Mouse (Mus musculus): ENCODE results near the gene Trip6. TPM values are rescaled to one million over a fixed set of nuclear protein-coding genes. Genes with fewer than 3 reads are reported as not detected.

Trip6 gene
- polyA plus RNA-seq (2012; fragmentation: generic; extraction: Trizol), result 10 to 100 TPM; 88.5 to 94.3 TPM

GRCm38 (mm10) chr5:137314193-137315083, at the start of gene Trip6:
Gene Trip6, minus strand, starts transcription at chr5:137314404.

DNA sequence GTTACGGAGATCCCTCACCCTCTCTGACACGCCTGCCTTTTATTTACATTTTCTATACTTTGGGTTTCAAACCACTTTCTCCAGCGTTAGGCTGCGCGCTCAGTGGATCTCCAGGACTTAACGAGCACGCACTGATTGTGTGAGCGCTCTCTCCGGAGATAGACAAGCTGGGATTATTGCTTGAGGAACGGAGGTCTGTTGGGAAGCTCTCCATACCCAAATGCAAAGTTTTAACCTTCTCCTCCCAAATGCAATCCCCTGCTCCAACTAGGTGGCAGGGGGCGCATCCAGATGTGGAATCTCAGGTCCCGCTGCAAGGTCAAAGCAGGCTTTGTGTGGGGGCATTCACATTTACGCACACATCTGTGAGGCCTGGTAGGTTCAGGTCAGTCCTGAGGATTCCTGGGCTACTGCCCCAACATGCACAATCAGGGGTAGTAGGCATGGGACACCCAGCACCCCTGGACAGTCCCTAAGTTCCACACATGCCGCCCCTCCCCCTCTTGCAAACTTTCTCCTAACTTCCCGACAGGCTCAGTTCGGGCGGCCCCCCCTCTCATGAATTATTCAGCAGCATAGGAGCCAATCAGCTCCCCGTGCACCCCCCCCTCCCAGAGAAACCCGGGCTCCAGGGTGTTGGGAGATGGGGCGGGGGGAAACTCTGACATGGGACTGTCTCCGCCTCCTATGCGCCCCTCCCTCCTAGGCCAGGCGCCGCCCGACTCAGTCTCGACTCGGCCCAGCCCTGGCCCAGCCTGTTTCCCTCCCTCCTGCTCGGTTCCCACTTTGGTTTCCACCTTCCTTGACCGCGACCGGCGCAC, 35.4 kb upstream of the Trip6 start, which contains the start of gene Ephb4:
TSS of gene Ephb4 (plus strand) at position 726 of the 821 bp plus-strand sequence.

DNA sequence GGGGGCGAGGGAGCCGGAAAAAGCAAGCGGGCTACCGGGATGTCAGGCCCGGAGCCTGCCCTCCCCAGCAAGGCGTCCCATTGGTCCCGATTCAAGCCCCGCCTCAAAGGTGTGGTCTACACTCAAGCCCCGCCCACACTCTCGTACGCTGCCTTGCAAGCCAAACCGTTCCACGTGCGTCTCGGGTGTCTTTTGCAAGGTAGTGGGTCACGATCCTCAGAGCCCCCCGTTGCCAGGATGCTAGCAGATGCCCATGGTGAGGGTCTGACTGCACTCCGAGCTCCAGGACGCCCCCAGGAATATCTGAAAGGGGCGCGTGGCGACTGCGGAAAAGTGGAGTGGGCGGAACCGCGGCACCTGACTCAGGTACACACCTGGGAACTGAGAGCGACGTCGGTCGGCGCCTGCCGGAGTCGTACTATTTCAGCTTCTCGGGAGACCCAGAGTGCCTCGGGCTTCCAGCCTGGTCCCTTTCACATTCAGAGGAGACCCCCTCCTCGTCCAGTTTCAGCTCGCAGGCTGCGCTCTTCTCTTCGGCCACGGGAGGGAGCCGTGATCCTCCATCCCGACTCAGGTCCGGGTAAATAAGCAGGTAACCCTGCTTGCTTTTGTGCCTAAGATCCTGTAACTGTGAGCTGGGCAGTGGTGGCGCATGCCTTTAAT, 19.4 kb upstream of the Trip6 start, which contains the start of gene Slc12a9:
TSS of gene Slc12a9 (minus strand) at position 86 of the 663 bp plus-strand sequence.

GRCm38 (mm10) chr5:137307071-137307912, 6.9 kb downstream of the Trip6 start, which contains the start of gene Srrt:
Gene Srrt, minus strand, starts transcription at chr5:137307674.

GRCm38 (mm10) chr5:137293839-137294743, 20.1 kb downstream of the Trip6 start, which contains the start of gene Ufsp1:
Gene Ufsp1, plus strand, starts transcription at chr5:137294629.

GRCm38 (mm10) chr5:137287032-137287952, 26.9 kb downstream of the Trip6 start, which contains the start of gene Ache:
Gene Ache, plus strand, starts transcription at chr5:137287519.

Other genes with a start within 250 kb of the Trip6 start
- 1 to 10 TPM; 2.4 to 9.3 TPM for gene Serpine1, start 242.1 kb downstream of the Trip6 start, polyA plus RNA-seq (2012; fragmentation: generic; extraction: Trizol)
- 1 to 10 TPM in 1 of 2 experiments, under 1 TPM in 1; 0.49 to 8.3 TPM for gene Trim56, start 198.2 kb downstream of the Trip6 start, polyA plus RNA-seq (2012; fragmentation: generic; extraction: Trizol)
- gene Muc3, start 165.1 kb downstream of the Trip6 start, polyA plus RNA-seq (2012; fragmentation: generic; extraction: Trizol), result not detected
- gene Muc3a, start 102.0 kb downstream of the Trip6 start, polyA plus RNA-seq (2012; fragmentation: generic; extraction: Trizol), result not detected
- under 1 TPM; 0.02 to 0.06 TPM for gene Ache, start 26.9 kb downstream of the Trip6 start, polyA plus RNA-seq (2012; fragmentation: generic; extraction: Trizol)
- 10 to 100 TPM in 1 of 2 experiments, 1 to 10 TPM in 1; 3.2 to 12.3 TPM for gene Ufsp1, start 19.8 kb downstream of the Trip6 start, polyA plus RNA-seq (2012; fragmentation: generic; extraction: Trizol)
- 100 to 1,000 TPM in 1 of 2 experiments, 10 to 100 TPM in 1; 73.5 to 116 TPM for gene Srrt, start 6.7 kb downstream of the Trip6 start, polyA plus RNA-seq (2012; fragmentation: generic; extraction: Trizol)
- gene Slc12a9, start 19.2 kb upstream of the Trip6 start, polyA plus RNA-seq (2012; fragmentation: generic; extraction: Trizol), result 10 to 100 TPM in 1 of 2 experiments, 1 to 10 TPM in 1; 6.4 to 15.2 TPM
- 10 to 100 TPM; 18.1 to 60.6 TPM for gene Ephb4, start 35.7 kb upstream of the Trip6 start, polyA plus RNA-seq (2012; fragmentation: generic; extraction: Trizol)
- under 1 TPM; 0.06 to 0.25 TPM for gene Zan, start 162.7 kb upstream of the Trip6 start, polyA plus RNA-seq (2012; fragmentation: generic; extraction: Trizol)
- gene Pop7, start 188.1 kb upstream of the Trip6 start, polyA plus RNA-seq (2012; fragmentation: generic; extraction: Trizol), result 10 to 100 TPM; 44.2 to 57.6 TPM
- 10 to 100 TPM in 1 of 2 experiments, 1 to 10 TPM in 1; 2.8 to 14.6 TPM for gene Gigyf1, start 204.1 kb upstream of the Trip6 start, polyA plus RNA-seq (2012; fragmentation: generic; extraction: Trizol)
- gene Epo, start 218.8 kb upstream of the Trip6 start, polyA plus RNA-seq (2012; fragmentation: generic; extraction: Trizol), result not detected
- gene Gnb2, start 219.1 kb upstream of the Trip6 start, polyA plus RNA-seq (2012; fragmentation: generic; extraction: Trizol), result 100 to 1,000 TPM; 814 to 936 TPM
- gene Actl6b, start 239.1 kb upstream of the Trip6 start, polyA plus RNA-seq (2012; fragmentation: generic; extraction: Trizol), result not detected